Mouse (Mus musculus) activated CD4-positive, CD25-positive, alpha-beta regulatory T cell (primary cell): ENCODE data around the gene Hectd3. TPM values are rescaled to one million over a fixed set of nuclear protein-coding genes. Genes with fewer than 3 reads are reported as not detected.

ENCODE experiments used
- polyA plus RNA-seq, 2 experiments: library from polyadenylated mRNA; unstranded; fragments of 100-300 nt; shearing (Covaris generic); gene quantifications; one replicate each; pipeline ENCODE4 v1.2.1; 2017

The Hectd3 gene
- 10 to 100 TPM; 30.4 to 36.9 TPM for polyA plus RNA-seq

DNA sequence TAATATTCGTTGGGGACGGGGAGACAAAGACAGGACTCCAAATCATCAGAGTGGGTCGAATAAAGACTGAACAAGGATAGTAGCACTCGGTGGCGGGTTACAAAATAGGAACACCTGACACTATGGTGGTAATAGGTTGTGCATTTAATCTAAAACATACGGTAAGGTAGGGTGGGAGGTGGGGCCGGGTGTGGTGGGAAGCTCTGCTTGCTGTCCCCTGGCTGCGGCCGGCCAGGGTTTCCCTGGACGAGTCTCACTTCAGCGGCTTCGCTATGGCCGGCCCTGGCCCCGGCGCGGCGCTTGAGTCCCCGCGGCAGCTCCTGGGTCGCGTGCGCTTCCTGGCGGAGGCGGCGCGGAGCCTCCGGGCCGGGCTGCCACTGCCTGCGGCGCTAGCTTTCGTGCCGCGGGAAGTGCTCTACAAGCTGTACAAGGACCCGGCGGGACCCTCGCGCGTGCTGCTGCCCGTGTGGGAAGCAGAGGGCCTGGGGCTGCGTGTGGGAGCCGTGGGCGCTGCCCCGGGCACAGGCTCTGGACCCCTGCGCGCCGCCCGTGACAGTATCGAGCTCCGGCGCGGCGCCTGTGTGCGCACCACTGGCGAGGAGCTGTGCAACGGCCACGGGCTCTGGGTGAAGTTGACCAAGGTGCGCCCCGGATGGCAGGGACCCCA lies at the start of gene Hectd3:
TSS of gene Hectd3 (plus strand) at position 187 of the 667 bp plus-strand sequence.

DNA sequence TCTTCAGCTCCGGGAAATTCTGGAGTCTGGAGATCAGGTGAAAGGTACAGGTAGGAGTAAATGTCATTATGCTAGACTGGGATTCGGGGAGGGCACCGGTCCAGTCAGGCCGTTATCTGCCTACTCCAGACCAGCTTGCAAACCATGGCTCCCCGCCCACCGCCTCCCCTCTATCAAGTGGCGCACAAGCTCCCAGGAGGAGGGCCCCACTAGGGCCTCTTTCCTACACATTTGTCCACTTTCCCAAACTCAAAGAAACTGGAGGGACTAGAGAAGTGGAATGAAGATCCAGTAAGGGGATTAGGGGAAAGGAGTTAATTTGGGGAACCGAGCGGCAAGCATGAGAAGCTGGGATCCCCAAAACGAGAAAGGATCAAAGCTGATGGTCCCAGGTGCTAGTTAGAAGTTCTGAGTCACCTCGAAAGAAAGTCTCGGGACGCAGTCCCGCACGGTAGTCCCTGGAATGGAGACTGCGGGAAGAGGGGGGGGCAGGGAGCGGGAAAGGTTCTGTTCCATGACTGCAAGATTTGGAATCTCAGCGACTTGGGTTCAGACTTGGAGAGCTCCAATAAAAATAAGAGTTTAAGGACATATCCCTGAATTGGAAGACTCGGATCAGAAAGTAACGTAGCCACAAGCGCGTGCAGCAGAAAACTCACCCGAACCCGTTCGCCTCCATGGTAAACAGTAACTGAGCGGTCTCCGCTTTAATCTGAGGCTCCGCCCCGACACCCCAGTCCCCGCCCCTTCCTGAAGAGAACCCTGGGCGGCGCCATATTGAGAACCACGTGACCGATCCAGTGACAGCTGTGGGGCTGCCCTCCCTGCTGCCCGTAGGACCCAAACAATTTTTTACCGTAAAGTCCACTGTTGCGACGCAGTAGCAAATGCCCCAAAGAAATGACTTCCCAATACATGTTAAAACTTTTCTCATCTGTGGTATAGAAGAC lies 1.2 kb upstream of the Hectd3 start, which contains the start of gene Urod:
TSS of gene Urod (minus strand) at position 742 of the 950 bp plus-strand sequence.

DNA sequence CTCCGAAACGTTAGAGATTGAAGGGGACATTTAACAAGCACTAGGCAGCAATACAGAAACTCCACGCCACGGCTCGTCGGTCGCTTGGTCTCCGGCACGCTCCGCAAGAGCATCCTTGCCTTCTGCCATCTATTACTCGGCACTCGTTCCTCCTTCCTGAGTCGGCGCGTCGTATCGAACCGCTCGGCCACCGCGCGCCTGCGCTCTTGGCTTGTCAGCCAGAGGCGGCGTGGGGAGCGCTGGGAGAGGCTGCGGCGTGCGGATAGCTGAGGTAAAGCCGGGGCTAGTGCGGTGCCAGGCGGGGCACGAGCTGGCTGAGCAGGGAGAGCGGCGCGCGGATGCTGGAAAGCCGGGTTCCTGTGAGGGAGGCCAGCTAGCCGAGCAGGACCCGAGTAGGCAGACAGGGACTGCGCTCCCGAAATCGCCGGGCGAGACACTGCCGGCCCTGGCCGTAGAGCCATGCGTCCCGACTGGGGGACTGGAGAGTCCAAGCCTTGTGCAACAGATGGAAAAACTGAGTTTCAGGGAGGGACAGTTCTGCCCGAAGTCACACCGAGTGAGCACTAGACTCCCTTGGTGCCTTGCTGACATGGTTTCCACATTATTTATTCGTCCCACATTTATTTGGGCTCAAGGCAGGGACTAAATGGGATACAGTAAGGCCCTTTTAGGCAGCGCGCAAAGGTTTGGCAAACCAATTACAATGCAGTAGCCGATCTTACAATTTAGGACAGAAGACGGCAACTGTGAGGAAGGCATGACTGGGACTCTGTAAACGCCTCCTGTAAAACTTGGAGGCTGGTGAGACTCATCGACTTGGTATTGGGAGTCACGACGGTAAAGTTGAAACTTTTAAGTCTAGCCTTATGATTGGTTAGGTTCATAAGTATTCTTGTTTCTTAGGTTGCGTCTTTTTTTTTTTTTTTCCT lies 24.4 kb downstream of the Hectd3 start, which contains the start of gene Eif2b3:
TSS of gene Eif2b3 (plus strand) at position 197 of the 929 bp plus-strand sequence.

Other genes with a start within 250 kb of the Hectd3 start
- gene Toe1, start 187.7 kb upstream of the Hectd3 start, polyA plus RNA-seq, result 10 to 100 TPM; 31.7 to 36.5 TPM
- 10 to 100 TPM; 11.3 to 13.3 TPM for gene Mutyh, start 187.6 kb upstream of the Hectd3 start, polyA plus RNA-seq
- gene Hpdl, start 173.6 kb upstream of the Hectd3 start, polyA plus RNA-seq, result under 1 TPM; 0.18 to 0.44 TPM
- gene Zswim5, start 117.9 kb upstream of the Hectd3 start, polyA plus RNA-seq, result under 1 TPM; 0.04 to 0.21 TPM
- gene Urod, start 904 bp upstream of the Hectd3 start, polyA plus RNA-seq, result 100 to 1,000 TPM in 1 of 2 experiments, 10 to 100 TPM in 1; 96.6 to 135 TPM
- 10 to 100 TPM; 21.8 to 30.6 TPM for gene Eif2b3, start 24.1 kb downstream of the Hectd3 start, polyA plus RNA-seq
- under 1 TPM; 0.10 to 0.16 TPM for gene Ptch2, start 100.8 kb downstream of the Hectd3 start, polyA plus RNA-seq
- 10 to 100 TPM; 44.3 to 51.7 TPM for gene Btbd19, start 130.4 kb downstream of the Hectd3 start, polyA plus RNA-seq
- gene Tctex1d4, start 131.5 kb downstream of the Hectd3 start, polyA plus RNA-seq, result 1 to 10 TPM; 1.8 to 3.0 TPM
- gene Plk3, start 138.6 kb downstream of the Hectd3 start, polyA plus RNA-seq, result 10 to 100 TPM; 45.2 to 80.3 TPM
- 100 to 1,000 TPM; 408 to 760 TPM for gene Rps8, start 160.9 kb downstream of the Hectd3 start, polyA plus RNA-seq
- gene Kif2c, start 187.3 kb downstream of the Hectd3 start, polyA plus RNA-seq, result 1 to 10 TPM; 5.5 to 7.0 TPM